Mouse (Mus musculus) frontal cortex, postnatal 36 days (tissue): ENCODE results near the gene Pttg1ip.

Experiments
- DNase-seq, 2 experiments: peaks; one replicate each; pipeline ENCODE4 v3.0.0; 2022; ENCODE audit warnings: low spot score in 2 of 2

Gene Pttg1ip

DNA sequence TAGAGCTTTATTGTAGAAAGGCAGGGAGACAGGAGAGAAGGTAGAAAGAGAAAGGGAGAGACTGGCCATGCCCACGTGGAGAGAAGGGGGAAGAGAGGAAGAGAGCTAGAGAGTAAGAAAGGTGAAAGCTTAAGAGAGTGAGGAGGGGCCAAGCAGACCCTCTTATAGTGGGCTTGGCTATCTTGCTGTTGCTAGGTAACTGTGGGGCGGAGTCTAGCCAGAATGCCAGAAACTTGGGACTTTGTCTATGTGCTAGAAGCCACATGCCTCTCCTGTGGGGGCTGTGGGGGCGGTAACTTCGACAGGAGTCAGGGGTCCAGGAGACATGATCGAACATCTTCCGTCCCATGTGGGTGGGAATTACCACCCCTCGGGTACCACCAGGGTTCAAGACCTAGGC lies 12.0 kb upstream of the Pttg1ip start:
- no peak for DNase-seq

DNA sequence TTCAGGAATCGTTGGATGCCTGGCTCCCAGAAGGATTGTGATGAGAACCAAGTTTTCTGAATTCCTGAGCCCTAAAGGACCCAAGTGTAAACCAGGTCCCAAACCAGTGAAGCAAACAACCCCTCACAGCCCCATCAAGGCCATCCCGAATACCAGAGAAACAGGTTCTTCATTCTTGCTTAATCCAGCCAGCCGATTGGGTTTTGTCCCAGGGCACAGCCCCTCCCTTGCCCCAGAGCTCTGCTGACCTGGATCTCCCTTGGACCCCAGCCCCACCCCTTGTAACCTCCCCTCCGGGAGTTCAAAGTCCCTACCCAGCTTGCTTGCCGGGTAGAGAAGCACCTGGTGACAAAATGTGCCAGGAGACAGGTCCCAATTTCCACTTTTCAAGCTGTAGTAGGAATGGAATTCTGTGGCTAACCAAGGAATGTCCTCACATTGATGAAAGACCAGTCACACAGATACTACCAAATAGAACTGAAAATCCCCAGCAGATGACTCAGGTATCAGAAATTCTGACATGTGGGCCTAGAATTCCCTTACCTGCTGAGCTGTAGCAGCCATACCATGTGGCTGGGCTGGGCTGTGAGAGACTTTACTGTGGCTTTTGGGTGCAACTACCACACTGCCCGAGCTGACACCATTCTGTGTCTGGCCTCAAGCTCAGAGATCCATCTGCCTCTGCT lies 11.4 kb upstream of the Pttg1ip start:
- DNase-seq: no peak

DNA sequence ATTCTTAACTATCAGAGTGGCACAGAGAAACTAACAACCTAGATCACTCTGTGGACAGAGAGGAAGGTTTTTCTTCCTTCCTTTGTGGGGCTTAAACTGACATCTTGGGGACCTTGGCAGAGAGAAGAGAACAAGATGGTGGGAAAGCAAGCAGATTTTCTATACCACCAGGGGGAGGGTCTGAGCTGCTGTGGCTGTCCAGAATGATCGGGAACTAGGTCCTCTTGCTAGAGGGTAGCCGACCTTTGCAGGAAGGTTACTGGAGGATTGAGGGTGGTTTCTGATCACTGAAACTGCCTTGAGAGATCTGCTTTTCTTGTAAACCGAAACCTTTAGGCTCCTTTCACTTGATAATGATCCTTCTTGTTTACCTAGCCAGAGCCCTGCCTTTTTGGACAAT lies 9.3 kb upstream of the Pttg1ip start:
- DNase-seq: no peak

DNA sequence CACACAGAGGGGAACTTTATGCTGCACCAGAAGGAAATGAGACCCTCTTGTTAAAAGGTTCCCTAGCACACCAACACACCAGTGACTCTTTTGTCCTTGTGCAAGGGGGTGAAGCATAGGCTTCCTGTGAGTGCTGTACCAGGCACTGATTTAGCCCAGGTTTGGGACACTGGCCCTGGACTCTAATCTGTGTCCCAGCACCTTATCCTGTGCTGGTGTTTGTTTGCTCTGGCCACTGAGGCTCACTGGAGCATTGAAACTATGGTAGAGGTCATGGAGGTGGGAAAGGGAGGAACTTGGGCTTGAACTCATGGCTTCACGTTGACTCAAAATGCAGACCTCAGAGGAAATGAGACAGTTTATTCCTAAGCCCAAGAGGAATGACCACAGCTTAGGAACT lies 8.4 kb upstream of the Pttg1ip start:
- DNase-seq: no peak

DNA sequence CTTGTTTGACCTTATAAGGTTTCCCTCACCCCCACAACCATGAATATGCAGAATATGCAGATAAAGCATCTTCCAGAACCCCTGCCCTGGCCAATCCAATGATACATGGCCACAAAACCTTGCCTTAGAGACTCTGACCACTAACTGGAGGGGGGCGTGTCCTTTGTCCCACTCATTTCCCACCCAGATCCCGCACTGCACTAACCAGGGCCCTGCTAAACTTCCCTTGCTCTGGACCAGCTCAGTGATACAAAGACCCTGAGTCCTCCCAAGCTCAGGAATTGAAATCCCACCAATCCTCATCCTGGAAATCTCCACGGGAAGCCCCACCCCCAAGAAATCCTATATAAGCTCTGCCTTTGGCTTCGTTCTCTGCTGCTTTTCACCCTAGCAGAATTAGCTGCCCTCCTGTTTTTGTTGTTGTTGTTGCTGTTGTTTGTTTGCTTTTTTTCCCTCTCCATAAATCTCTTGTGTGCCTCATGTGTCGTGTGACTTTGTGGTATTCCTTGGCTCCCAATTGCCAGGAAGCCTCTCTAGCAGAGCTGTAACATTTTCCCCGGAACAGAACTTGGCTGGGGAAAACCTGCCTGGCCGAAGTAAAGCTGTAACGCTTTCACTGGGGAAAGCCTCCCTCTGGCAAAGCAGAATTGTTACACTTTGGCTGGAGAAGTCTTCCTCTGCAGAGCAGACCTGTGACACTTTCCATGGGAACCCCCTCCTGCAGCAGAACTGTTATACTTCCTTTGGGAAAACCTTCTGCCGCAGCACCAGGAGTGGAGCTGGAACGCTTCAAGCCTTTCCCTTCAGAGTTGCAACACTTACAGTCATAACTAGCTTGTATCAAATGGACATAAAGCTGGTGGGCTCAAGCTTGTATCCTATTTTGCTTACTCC lies 1.2 kb upstream of the Pttg1ip start:
- DNase-seq: no peak

DNA sequence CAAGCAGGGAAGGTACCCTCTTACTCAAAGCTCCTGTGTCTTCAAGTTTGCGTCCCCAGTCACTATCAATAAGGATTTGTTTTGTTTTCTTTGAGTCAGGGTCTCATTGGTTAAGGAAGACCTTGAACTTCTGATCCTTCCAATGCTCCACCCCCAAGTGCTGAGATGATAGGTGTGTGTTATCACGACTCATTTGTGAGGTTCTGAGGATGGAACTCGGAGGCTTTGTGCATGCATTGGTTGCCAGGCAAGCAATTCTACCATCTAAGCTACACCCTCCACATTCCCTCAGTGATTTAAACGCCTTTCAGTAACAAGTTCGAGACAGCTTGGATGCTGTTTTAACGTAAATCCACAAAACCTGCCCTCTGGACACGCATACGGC lies 505 bp upstream of the Pttg1ip start:
- no peak for DNase-seq

DNA sequence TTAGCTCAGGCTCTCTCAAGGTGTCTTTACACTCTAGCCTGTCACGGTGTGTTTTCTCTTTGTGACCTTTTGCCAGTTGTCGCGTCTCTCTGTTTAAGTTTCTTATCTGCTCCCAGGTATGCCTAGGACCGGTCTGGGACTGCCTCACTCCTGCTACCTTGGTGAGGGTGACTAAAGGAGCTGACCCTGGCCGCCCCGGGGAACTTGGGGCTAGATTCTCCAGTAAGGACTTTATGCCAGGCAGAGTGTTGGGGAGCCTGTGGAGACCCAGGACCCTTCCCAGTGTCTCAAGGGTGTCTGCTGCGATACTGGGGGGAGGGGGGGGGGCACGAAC lies 732 bp downstream of the Pttg1ip start:
- no peak for DNase-seq

DNA sequence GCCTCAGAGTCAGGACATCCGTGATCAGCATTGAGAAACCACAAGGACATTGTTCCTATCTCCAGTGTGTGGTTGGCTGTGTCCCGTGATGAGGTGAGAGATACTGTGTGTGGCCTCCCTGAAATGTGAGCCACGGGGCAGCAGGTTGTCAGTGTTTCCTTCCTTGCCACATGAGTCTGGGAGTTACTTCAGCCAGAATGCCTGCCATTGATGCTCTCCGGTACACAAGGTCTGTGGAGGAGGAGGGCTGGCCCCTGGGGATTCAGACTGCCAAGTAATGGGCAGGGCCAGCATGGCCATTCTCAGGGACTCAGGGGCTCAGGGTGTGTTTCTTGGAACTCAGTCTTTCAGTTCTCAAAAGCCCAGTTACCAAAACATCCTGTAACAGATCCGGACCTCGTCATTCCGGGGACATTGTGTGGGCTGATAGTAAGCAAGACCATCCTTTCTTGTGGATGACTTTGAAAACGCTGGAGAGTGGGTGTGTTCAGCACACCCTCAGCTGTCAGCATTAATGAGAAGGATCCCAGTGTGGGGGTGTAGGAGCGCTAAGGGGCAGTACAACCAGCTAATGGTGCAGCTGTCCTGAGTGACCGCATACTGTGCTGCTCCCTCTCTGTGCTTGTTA lies 2.4 kb downstream of the Pttg1ip start:
- DNase-seq: no peak

DNA sequence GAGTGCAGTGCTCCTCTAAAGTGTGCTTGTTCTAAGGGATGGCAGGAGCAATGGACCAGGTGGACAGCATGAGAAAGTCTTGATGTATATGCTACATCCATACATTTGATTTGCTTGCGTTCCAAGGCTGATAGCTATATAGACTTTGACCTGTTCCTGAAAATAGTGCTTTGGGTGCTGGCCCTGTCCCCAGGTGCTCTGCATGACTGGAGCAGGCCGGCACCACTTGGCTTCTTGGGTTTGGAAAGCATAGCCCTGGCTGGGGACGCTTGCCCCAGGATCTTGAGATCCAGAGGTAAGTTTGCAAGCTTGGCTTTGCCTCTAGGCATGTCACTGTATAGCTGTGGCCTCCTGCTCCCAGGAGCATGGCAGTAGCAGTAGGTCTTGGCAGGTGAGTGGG lies 5.1 kb downstream of the Pttg1ip start:
- DNase-seq: no peak

DNA sequence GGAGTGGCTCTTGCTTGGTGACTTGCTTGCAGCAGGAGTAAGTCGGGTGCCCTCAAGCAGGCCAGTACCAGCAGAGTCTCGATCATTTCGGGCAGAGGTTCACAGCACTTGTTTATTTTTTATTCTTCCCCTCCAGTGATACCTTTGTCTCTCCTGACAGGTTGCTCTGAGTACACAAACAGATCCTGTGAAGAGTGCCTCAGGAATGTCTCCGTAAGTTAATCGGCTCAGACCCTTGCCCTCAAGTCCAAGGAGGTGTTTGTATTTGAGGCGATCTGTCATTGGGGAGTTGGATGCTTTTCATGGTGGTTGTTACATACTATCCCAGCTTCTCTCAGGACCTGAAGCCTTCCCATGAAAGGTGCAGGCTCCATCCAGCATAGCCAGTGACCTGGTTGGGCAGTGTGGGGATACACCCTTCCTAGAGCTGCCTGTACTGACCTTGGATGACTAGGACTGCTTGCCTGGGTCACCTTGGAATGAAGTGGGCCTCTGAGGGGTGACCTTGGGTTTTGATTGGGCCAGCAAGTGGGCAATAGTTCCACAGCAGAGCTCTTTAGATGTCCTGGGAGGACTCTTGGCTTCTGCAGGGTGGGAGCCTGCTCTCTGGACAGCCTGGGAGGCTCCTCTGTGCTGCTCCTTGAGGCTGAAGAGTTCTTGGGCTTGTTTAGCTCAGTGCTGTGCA lies 5.7 kb downstream of the Pttg1ip start:
- no peak for DNase-seq

DNA sequence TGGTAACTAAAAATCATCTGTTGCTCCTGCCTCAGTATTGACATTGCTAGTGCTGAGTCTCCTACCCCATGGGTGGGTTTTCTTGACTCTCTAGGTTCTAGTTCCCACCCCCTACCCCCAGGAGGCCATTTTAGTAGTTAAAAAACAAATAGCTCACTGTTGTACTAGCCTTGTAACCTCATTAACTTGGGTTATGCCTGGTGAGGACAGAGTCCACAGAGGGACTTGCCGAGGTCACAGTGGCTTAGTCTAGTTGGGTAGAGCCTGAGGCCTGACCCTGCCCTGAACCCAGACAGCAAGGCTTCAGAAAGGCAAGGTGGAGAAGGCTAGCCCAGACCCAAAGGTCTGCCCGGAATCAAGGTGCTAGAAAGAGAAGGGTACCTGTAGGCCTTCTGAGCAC lies 6.5 kb downstream of the Pttg1ip start:
- DNase-seq: no peak

DNA sequence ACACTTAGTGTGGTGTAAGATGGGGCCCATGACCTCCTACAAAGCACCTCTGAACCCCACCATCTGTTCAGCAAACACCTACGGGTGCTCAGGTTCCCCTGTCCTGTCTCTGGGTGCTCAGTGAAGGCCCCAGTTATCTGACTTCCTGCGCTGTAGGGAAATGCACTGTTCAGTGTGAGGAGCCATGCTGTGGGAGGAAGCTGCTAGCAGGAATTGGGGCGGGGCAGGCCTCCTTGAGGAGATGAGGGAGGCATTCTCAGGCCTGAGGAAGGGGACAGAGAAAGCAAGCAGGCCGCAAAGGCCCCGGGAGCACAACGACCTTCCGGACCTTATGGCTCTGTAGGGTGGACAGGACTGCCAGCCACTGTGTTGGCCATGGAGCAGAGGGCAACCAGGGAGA lies 7.6 kb downstream of the Pttg1ip start:
- DNase-seq: no peak

DNA sequence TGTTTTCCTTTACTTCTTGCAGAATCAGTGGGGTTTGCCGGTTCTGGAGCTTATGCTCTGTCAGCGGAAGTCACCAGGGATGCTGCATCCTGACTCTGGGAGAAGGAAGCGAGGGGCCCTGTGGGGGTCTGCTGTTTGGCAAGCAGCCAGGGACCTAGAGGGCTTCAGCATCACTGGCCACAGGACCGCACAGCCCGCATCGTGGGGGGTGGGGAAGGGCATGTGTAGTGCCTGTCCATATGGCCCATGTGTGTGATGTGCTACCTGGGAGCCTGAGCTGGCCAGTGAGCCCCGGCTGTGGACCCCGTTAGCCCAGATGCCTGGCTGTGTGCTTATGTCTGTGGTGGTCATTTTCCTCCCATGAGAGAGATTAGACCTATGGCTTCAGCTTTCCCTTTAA lies 8.2 kb downstream of the Pttg1ip start:
- DNase-seq: no peak

DNA sequence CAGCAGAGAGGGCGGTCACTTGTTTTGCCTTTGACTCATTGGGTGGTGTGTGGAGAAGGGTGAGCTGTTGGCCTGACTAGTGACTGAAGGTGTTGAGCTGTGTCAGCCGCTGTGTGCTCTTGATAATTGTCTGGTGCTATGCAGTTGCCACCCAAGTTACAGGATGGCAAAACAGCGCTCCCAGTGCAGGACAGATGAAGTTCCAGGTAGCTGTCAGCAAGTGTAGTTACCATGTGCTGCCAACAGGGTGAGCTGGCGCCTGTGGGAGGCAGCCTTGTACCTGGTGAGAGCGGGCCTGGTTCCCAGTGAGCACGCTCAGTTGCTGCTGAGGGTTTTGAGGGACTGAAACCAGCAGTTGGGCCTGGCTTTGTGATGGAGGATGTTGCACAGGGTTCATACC lies 9.3 kb downstream of the Pttg1ip start:
- no peak for DNase-seq

DNA sequence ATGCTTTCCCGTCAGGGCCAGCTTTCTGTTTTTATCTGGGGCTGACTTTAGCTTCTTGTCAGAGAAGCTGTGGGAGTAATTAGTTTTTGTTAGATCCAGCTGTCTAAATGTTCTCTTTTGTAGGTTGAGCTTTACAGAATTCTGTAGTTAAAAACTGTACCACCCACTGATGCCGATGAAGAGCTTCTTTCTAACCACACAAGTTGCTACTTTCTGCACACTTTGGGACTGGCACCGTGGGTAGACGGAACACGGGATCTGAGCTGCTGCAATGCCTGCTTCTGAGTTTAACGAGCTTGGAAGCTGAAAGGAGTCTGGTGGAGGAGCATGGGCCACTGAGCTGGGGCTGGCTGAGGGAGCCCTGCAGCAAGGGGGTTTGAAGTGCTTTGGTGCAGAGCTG lies 10.0 kb downstream of the Pttg1ip start:
- DNase-seq: peak; percentile 70 to 89

DNA sequence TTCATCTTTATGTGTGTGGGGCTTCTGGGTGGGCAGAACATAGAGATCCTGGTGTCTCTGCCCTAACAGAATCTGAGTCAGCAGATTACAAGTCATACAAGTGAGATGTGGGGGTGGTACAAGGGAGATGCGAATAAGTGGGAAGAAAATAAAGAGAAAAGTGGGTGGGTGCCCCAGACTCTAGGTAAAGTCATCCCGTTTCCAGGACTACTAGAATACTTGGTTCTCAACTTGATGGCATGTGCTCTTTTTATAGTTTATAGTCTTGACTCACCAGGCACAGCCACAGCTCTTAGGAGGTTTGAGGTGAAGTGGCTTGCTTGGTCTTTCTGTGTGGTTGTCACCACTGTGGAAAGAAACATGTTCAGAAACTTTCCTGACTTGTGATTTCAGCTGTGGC lies 14.5 kb downstream of the Pttg1ip start:
- no peak for DNase-seq

DNA sequence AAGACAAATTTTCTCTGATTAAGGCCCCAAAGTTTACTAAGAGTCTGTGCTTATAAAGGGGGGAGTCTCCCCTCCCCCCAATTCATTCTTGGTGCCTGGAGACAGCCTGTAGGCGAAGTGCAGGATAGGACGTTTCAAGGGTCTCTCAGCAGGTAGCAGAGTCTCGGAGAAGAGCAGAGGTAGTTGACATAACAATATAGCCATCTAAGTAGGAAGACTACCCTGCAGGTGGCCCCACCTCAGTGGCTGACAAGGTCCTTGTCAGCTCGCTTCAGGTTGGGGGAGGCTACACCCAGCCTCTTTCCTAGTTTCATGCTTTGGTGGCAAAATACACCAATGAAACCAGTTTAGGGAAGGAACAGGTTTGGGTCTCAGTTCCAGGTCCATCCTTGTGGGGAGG lies 21.5 kb downstream of the Pttg1ip start:
- no peak for DNase-seq

DNA sequence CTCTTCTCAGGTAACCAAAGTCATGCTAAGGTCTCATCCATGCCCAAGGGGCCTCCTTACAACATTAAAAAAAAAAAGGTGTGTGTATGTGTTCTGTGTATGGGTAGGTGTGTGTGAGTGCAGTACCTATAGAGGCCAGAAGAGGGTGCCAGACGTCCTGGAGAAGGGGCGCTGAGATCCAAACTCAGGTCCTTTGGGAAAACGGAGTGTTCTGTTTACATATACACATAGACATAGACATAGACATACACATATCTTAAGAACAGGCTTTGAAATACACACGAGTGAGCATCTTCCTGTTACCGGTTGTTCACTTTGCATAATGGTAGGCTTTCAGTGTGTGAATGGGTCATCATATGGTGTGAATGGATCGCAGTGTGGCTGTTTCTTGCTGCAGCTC lies 22.6 kb downstream of the Pttg1ip start:
- DNase-seq: no peak

DNA sequence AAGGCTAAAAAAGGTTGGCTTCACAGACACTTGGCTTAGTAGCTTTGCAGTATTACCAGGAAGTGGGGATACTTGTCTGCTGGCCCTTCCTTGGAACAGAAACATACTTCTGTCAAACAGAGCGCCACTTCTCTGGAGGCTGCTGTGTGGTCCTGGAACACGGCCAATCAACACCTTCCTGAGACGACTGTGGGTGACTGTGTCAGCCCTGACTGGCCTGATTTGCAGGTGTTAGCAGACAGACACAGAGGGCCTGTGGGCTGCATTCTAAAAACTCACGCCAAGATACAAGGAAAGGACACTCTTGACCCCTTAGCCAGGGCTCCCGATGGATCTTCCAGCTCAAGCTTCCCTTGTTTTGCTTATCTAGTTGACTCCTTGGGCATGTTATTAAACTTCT lies 23.4 kb downstream of the Pttg1ip start:
- no peak for DNase-seq

DNA sequence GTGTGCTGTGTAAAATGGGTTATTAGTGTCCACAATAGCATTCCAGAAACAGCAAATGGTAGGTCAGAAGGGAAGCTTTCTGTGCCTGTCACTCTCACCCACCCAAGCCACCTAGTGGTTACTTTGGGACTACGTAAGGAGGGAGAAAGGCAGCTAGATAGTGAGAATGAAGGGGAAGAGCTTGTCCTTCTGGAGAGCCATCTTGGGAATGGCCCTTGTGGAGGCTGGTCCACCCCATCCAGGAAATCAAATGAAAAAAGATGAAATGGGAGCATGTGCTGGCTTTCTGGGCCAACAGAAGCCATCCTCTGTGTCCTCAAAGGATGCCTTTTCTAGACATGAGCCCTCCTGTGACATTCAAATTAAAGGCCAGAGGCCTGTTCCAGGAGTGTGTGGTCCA lies 23.8 kb downstream of the Pttg1ip start:
- DNase-seq: no peak

DNA sequence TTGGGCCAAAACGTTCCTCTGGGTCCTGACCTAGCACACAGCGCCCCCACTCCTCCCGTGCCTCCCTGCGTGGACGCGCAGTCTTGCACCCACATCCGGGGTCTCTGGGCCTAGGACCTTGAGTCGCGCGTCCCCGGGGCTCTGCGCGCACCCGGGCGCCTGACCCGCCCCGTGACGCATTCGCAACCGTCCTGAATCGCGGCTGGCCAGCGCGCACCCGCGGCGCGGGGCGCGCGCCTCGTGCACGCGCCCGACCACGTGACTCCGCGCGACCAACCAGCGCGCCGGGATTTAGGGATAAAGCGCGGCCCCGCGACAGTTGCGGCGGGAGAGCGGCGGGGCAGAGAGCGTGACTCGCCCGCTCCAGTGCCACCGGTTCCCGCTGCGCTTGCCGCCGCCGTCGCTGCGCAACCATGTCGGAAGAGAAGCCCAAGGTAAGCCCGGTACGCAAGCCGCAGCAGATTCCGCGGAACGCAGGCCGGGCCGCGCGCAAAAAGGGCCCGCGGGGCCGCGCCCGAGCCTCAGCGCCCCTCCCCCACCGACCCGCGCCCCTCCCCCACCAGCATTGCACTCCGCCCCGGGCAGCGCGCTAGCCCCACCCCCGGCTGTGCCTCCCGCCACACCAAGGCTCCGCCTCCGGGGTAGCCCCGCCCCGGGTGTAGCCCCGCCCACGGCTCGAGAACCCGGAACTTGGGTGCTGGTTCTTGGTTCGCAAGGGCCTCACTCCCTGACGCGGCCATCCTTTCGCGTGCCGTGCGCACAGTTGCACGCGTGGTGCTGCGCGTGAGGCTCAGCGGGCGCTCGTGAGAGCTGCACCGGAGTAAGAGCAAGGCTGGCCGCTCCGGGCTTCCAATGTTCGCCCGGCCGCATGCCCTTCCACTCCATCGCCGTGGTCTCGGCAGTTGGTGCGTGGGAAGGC lies 24.6 kb downstream of the Pttg1ip start, which contains the start of the genes Sumo3 and Gm49325:
Sumo3 (plus strand) TSS at position 190 of the 919 bp plus-strand sequence.
Gm49325 (plus strand) TSS at position 290 of the 919 bp plus-strand sequence.
- DNase-seq: peak; percentile 90 to 92
